Mouse (Mus musculus): ENCODE measurements around the gene Gsk3b.
A peak's percentile ranks its signal among the peaks of the same experiment; 100 is the strongest.

Gene Gsk3b

DNA sequence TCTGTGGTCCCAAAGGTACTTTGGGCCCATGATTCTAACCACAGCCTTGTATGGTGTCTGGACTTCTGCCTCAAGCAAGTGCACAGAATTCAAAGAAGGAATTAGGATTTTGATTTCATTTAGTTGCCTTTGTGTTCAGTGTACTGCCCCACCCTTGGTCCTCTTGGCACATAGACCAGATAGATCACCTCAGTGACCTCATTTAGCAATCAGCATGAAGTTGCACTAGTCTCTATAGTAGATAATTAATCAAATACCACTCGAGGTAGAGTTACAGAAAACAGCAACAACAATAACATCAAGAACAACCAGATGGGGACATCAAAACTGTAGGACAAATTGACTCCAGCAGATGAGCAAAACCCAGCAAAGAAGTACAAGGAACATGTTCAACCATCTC lies 8.6 kb upstream of the Gsk3b start:
- Histone ChIP-seq H3K4me3 (replicated peaks; ENCODE audit: low read length) (no peak overlapping the region), H3K9me3 (ENCODE audit: low read length) (no peaks in the 10 kb centered on the region), H3K36me3 (ENCODE audit: insufficient read depth, low read length) (no peaks in the 10 kb centered on the region), H3K27me3 (ENCODE audit: insufficient read depth, low read length) (no peaks in the 10 kb centered on the region), H3K4me1 (replicated peaks; ENCODE audit: low read depth, low read length) (no peaks in the 10 kb centered on the region)
- no peak for TF ChIP-seq POU5F1 (IDR thresholded peaks at IDR 0.05; ENCODE audit: borderline replicate concordance, low read length)
- TF ChIP-seq NANOG (IDR thresholded peaks at IDR 0.05; ENCODE audit: borderline replicate concordance, low read length): no peak
- no peak for TF ChIP-seq CTCF (conservative IDR thresholded peaks at IDR 0.05; ENCODE audit: low read length)

DNA sequence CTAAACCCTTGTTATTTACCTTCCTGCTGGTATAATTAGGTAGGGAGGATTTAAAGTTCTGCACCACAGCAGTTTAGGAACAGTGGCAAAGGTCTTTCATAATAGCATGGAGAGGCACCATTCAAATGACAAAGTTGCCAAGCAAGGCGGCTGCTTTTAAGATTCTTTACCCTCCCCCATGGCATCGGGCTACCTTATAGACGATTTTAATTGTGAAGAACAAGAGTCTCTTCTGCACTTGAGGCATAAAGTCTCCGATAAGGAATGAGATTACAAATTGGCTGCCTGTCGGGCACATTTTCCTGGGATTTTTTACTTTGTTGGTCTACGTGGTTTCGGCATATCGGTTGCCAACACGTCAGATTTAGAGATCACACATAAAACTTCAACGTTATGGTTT lies 1.6 kb upstream of the Gsk3b start:
- TF ChIP-seq CTCF (conservative IDR thresholded peaks at IDR 0.05; ENCODE audit: low read length): no peak
- no peak for TF ChIP-seq NANOG (IDR thresholded peaks at IDR 0.05; ENCODE audit: borderline replicate concordance, low read length)
- no peak for TF ChIP-seq POU5F1 (IDR thresholded peaks at IDR 0.05; ENCODE audit: borderline replicate concordance, low read length)
- Histone ChIP-seq H3K4me3 (replicated peaks; ENCODE audit: low read length) (peak overlapping the region; percentile 98), H3K36me3 (ENCODE audit: insufficient read depth, low read length) (no peaks in the 10 kb centered on the region), H3K9me3 (ENCODE audit: low read length) (no peaks in the 10 kb centered on the region), H3K4me1 (replicated peaks; ENCODE audit: low read depth, low read length) (peaks cover 31% of the 10 kb centered on the region), H3K27me3 (ENCODE audit: insufficient read depth, low read length) (no peaks in the 10 kb centered on the region)

- H3K9me3 ChIP-seq (ENCODE audit: low read length): no peaks in the 10 kb centered on the region
- peaks cover 35% of the 10 kb centered on the region for H3K4me1 ChIP-seq (replicated peaks; ENCODE audit: low read depth, low read length)
- TF ChIP-seq POU5F1 (IDR thresholded peaks at IDR 0.05; ENCODE audit: borderline replicate concordance, low read length) (no peak), NANOG (IDR thresholded peaks at IDR 0.05; ENCODE audit: borderline replicate concordance, low read length) (no peak), CTCF (conservative IDR thresholded peaks at IDR 0.05; ENCODE audit: low read length) (no peak)
- no peaks in the 10 kb centered on the region for H3K36me3 ChIP-seq (ENCODE audit: insufficient read depth, low read length)
- H3K27me3 ChIP-seq (ENCODE audit: insufficient read depth, low read length): no peaks in the 10 kb centered on the region
- peak overlapping the region; percentile 98 for H3K4me3 ChIP-seq (replicated peaks; ENCODE audit: low read length)
Measured at GRCm38 (mm10) chr16:38087645-38088125, 1.1 kb upstream of the Gsk3b start.

DNA sequence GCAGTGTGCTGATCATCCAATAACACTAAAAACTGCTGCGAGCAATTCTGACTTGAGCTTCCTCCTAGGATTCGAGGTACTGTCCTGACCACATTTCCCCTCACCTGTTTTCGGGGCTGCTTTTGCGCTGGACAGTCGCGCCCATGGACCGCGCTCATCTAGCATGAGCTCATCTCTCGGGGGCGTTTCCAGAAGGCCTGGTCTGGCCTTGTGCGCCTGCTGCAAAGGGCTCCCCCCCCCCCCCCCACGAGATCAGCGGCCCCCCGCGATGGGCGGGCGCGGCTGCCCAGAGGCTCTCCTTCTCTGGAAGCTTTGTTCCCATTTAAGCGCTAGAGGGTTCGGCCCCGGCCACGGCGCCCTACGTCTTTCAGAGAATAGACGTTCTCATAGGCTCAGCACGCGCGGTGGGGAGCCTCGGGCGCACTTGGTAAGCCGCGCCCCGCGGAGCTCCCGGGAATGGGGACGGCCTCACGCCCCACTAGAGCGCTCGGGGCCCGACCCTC lies 624 bp upstream of the Gsk3b start:
- Histone ChIP-seq H3K9me3 (ENCODE audit: low read length) (no peaks in the 10 kb centered on the region), H3K4me1 (replicated peaks; ENCODE audit: low read depth, low read length) (peaks cover 40% of the 10 kb centered on the region), H3K4me3 (replicated peaks; ENCODE audit: low read length) (peak overlapping the region; percentile 98), H3K27me3 (ENCODE audit: insufficient read depth, low read length) (no peaks in the 10 kb centered on the region), H3K36me3 (ENCODE audit: insufficient read depth, low read length) (no peaks in the 10 kb centered on the region)
- TF ChIP-seq CTCF (conservative IDR thresholded peaks at IDR 0.05; ENCODE audit: low read length) (no peak), POU5F1 (IDR thresholded peaks at IDR 0.05; ENCODE audit: borderline replicate concordance, low read length) (no peak), NANOG (IDR thresholded peaks at IDR 0.05; ENCODE audit: borderline replicate concordance, low read length) (no peak)

DNA sequence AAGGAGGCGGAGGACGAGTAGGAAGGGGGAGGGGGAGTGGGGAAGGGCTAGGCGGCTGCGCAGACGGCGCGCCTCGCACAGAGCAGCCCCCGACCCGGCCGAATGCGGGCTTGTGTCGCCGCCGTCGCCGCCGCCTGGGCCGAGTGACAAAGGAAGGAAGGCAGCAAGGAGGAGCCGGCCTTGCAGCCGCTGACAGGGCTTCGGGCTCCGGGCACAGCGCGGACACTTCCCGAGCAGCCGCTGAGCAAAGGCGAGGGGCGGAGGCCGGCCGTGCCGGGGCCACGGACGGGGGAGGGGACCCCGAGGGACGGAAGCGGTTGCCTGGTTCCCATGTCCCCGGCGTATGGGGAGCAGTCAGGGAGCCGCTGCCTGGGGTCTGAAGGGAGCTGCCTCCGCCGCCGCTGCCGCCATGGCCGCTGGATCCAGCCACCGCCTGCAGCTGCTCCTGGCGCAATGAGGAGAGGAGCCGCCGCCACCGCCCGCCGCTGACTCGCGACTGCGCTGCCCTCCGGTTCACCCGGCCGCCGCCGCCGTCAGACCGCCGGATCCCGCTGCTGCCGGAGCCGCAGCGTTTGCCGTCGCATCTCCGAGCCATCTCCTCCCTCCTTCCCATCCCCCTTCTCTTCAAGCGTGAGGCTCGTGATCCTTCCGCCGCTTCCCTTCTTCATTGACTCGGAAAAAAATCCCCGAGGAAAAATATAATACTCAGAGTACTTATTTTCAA lies 808 bp downstream of the Gsk3b start:
- Histone ChIP-seq H3K36me3 (ENCODE audit: insufficient read depth, low read length) (peaks cover 5% of the 10 kb centered on the region; the same call in 1 of the 2 replicates), H3K4me3 (replicated peaks; ENCODE audit: low read length) (peak overlapping the region; percentile 98), H3K27me3 (ENCODE audit: insufficient read depth, low read length) (no peaks in the 10 kb centered on the region), H3K4me1 (replicated peaks; ENCODE audit: low read depth, low read length) (peaks cover 49% of the 10 kb centered on the region), H3K9me3 (ENCODE audit: low read length) (no peaks in the 10 kb centered on the region)
- no peak for TF ChIP-seq CTCF (conservative IDR thresholded peaks at IDR 0.05; ENCODE audit: low read length)
- no peak for TF ChIP-seq POU5F1 (IDR thresholded peaks at IDR 0.05; ENCODE audit: borderline replicate concordance, low read length)
- TF ChIP-seq NANOG (IDR thresholded peaks at IDR 0.05; ENCODE audit: borderline replicate concordance, low read length): no peak

DNA sequence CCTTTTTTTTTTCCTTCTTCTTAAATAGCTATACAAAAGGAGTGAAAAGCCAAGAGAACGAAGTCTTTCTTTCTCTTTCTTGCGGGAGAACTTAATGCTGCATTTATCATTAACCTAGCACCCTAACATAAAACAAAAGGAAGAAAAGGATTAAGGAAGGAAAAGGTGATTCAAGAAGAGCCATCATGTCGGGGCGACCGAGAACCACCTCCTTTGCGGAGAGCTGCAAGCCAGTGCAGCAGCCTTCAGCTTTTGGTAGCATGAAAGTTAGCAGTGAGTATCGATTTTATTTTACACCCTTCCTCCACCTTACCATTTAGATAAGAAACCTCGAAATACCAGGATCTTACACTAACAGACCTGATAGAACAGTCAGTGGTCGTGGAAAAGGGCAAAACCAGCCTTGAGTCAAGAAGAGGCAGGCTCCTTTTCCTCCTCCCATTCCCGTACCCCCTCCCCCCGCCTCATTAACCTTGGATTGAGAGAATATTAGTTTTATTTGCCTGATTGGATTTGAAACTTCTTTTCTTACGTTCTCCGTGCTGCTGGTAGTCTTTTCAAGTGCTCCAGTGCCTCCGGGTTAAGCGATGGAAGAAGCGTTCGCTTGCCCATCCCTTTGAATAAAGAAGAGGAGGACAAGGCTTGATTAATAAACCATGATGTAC lies 1.7 kb downstream of the Gsk3b start:
- H3K9me3 ChIP-seq (ENCODE audit: low read length): no peaks in the 10 kb centered on the region

GRCm38 (mm10) chr16:38091041-38091440 lies 2.2 kb downstream of the Gsk3b start:
- H3K4me3 ChIP-seq (replicated peaks; ENCODE audit: low read length): peak overlapping the region; percentile 98
- H3K4me1 ChIP-seq (replicated peaks; ENCODE audit: low read depth, low read length): peaks cover 63% of the 10 kb centered on the region
- H3K36me3 ChIP-seq (ENCODE audit: insufficient read depth, low read length): peaks cover 5% of the 10 kb centered on the region; the same call in 1 of the 2 replicates
- no peaks in the 10 kb centered on the region for H3K27me3 ChIP-seq (ENCODE audit: insufficient read depth, low read length)
- no peak for TF ChIP-seq POU5F1 (IDR thresholded peaks at IDR 0.05; ENCODE audit: borderline replicate concordance, low read length)
- TF ChIP-seq NANOG (IDR thresholded peaks at IDR 0.05; ENCODE audit: borderline replicate concordance, low read length): no peak
- TF ChIP-seq CTCF (conservative IDR thresholded peaks at IDR 0.05; ENCODE audit: low read length): no peak
- no peaks in the 10 kb centered on the region for H3K9me3 ChIP-seq (ENCODE audit: low read length)

More for the DNA sequence above, 1.7 kb downstream of the Gsk3b start:
- Histone ChIP-seq H3K36me3 (ENCODE audit: insufficient read depth, low read length) (peaks cover 5% of the 10 kb centered on the region; the same call in 1 of the 2 replicates), H3K4me3 (replicated peaks; ENCODE audit: low read length) (peak overlapping the region; percentile 98), H3K27me3 (ENCODE audit: insufficient read depth, low read length) (no peaks in the 10 kb centered on the region), H3K4me1 (replicated peaks; ENCODE audit: low read depth, low read length) (peaks cover 57% of the 10 kb centered on the region)
- TF ChIP-seq POU5F1 (IDR thresholded peaks at IDR 0.05; ENCODE audit: borderline replicate concordance, low read length) (no peak), CTCF (conservative IDR thresholded peaks at IDR 0.05; ENCODE audit: low read length) (no peak), NANOG (IDR thresholded peaks at IDR 0.05; ENCODE audit: borderline replicate concordance, low read length) (no peak)

GRCm38 (mm10) chr16:38091706-38092105 lies 2.9 kb downstream of the Gsk3b start:
- peaks cover 67% of the 10 kb centered on the region for H3K4me1 ChIP-seq (replicated peaks; ENCODE audit: low read depth, low read length)
- H3K27me3 ChIP-seq (ENCODE audit: insufficient read depth, low read length): no peaks in the 10 kb centered on the region
- TF ChIP-seq POU5F1 (IDR thresholded peaks at IDR 0.05; ENCODE audit: borderline replicate concordance, low read length) (no peak), CTCF (conservative IDR thresholded peaks at IDR 0.05; ENCODE audit: low read length) (no peak), NANOG (IDR thresholded peaks at IDR 0.05; ENCODE audit: borderline replicate concordance, low read length) (no peak)
- peaks cover 5% of the 10 kb centered on the region; the same call in 1 of the 2 replicates for H3K36me3 ChIP-seq (ENCODE audit: insufficient read depth, low read length)
- H3K9me3 ChIP-seq (ENCODE audit: low read length): no peaks in the 10 kb centered on the region
- H3K4me3 ChIP-seq (replicated peaks; ENCODE audit: low read length): no peak overlapping the region; the same call in 1 of the 2 replicates
